Mouse (Mus musculus) brain, embryonic 14.5 days (tissue): ENCODE data around the gene Btbd35f23. TPM values are rescaled to one million over a fixed set of nuclear protein-coding genes. Genes with fewer than 3 reads are reported as not detected.
"Not testable (repeated sequence)": the region's sequence is repeated elsewhere in the genome, so short reads cannot be mapped to it uniquely, and the experiment has no call there.

Experiments used
- DNase-seq: peaks from one replicate; pipeline ENCODE4 v3.0.0-alpha.2; 2011; ENCODE audit warnings: low read depth
- polyA plus RNA-seq: library from polyadenylated mRNA; depleted of rRNA; stranded (reverse); fragments of >200 nt; gene quantifications from 2 replicates; pipeline ENCODE4 v1.2.3, GENCODE M21; 2012; rRNA removed

Btbd35f23 gene
- not detected in 2 replicates for polyA plus RNA-seq

DNA sequence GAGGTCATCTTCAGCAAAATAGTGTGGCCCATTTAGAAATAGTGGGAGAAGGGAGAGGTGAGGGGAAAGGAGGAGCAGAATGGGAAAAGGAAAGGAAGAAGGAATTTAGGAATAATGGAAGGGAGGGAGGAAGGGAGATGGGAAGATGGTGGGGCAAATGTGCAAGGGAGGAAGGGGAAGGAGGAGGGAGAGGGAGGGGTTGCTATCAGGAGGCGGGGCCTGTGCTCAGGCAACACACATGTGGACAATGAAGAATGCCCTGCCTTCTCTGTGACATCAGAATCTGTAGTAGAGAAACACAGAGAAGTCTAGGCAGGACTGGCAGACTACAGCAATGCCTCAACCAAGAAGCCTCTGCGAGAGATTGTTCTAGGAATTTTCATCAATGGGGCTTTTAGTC, at the start of gene Btbd35f23:
Gene Btbd35f23 (plus strand): TSS at position 301 of the 400 bp plus-strand sequence.
- DNase-seq = not testable (repeated sequence)

Other genes starting within 250 kb of the Btbd35f23 start
- not detected in 2 replicates for gene Btbd35f24, start 119.0 kb downstream of the Btbd35f23 start, polyA plus RNA-seq